Mouse (Mus musculus) heart, adult 2 months (tissue): ENCODE data around the gene Ifitm10.

ENCODE experiments used
- CTCF ChIP-seq: fragments of 200-600 bp; IDR thresholded peaks from 2 replicates; pipeline ENCODE4 v1.8.1; 2022; ENCODE audit warnings: antibody characterized with exemption, mild to moderate bottlenecking, moderate library complexity
- POLR2A ChIP-seq: fragments of 200-500 bp; IDR thresholded peaks from 2 replicates; pipeline ENCODE4 v1.6.1; 2011; ENCODE audit warnings: mild to moderate bottlenecking, low read depth, low read length, control low read depth; ENCODE audit not compliant: insufficient read depth

- no peak for TF ChIP-seq CTCF
- no peak for TF ChIP-seq POLR2A
Measured at GRCm38 (mm10) chr7:142419887-142420286, 46.3 kb upstream of the Ifitm10 start.
